Mouse (Mus musculus) embryonic fibroblast, embryonic 13.5 days (primary cell): ENCODE results near the gene Gm28635.

Source experiments
- CTCF ChIP-seq: IDR thresholded peaks from 2 replicates; pipeline ENCODE4 v1.5.1; 2011; ENCODE audit warnings: mild to moderate bottlenecking, control low read depth, low read length, moderate library complexity, borderline replicate concordance; ENCODE audit not compliant: insufficient read depth
- POLR2A ChIP-seq: IDR thresholded peaks from 2 replicates; pipeline ENCODE4 v1.6.1; 2011; ENCODE audit warnings: low read depth, mild to moderate bottlenecking, control low read depth, low read length, moderate library complexity

GRCm38 (mm10) chr2:84632001-84632400 is 45.8 kb downstream of the Gm28635 start:
- TF ChIP-seq CTCF (no peak), POLR2A (no peak)
